Mouse (Mus musculus) midbrain, postnatal 0 days (tissue): ENCODE results near the gene Cox11. TPM values are rescaled to one million over a fixed set of nuclear protein-coding genes. Genes with fewer than 3 reads are reported as not detected.

ENCODE experiments used
- ATAC-seq: fragments of 200-750 bp; cut with Nextera tagmentation; 2 replicates; pipeline ENCODE4 v1.8.0; 2017; ENCODE audit warnings: moderate number of reproducible peaks, mild to moderate bottlenecking, moderate TSS enrichment, moderate library complexity; ENCODE audit not compliant: low FRiP score
- DNase-seq: peaks from one replicate; pipeline ENCODE4 v3.0.0-alpha.2; 2015; ENCODE audit warnings: low spot score
- H3K27ac ChIP-seq: fragments of 300-500 bp; sonication (generic); 2 replicates; pipeline ENCODE4 v1.5.1; 2014; ENCODE audit warnings: low read depth, mild to moderate bottlenecking, low read length, mixed read lengths
- H3K27me3 ChIP-seq: fragments of 300-500 bp; sonication (generic); 2 replicates; pipeline ENCODE4 v1.6.1; 2014; ENCODE audit warnings: low read length, control low read depth, mixed read lengths; ENCODE audit not compliant: insufficient read depth
- H3K36me3 ChIP-seq: fragments of 300-500 bp; sonication (generic); 2 replicates; pipeline ENCODE4 v1.6.1; 2014; ENCODE audit warnings: low read length, control low read depth, mixed read lengths; ENCODE audit not compliant: insufficient read depth
- H3K4me1 ChIP-seq: fragments of 300-500 bp; sonication (generic); 2 replicates; pipeline ENCODE4 v1.6.1; 2014; ENCODE audit warnings: mild to moderate bottlenecking, control low read depth, antibody characterized with exemption, low read length, mixed read lengths; ENCODE audit not compliant: insufficient read depth
- H3K4me2 ChIP-seq: fragments of 300-500 bp; sonication (generic); 2 replicates; pipeline ENCODE4 v1.6.1; 2014; ENCODE audit warnings: low read depth, mild to moderate bottlenecking, low read length, mixed read lengths; ENCODE audit not compliant: poor library complexity, severe bottlenecking
- H3K4me3 ChIP-seq: fragments of 300-500 bp; sonication (generic); 2 replicates; pipeline ENCODE4 v1.5.1; 2014; ENCODE audit warnings: low read depth, mild to moderate bottlenecking, low read length, moderate library complexity
- H3K9ac ChIP-seq: fragments of 300-500 bp; sonication (generic); replicated peaks from 2 replicates; pipeline ENCODE4 v1.6.1; 2014; ENCODE audit warnings: mild to moderate bottlenecking, low read length, moderate library complexity, mixed read lengths; ENCODE audit not compliant: poor library complexity, severe bottlenecking
- H3K9me3 ChIP-seq: fragments of 300-500 bp; sonication (generic); 2 replicates; pipeline ENCODE4 v1.6.1; 2016; ENCODE audit warnings: low read length, control low read depth
- CTCF ChIP-seq: IDR thresholded peaks from 2 replicates; pipeline ENCODE4 v1.5.1; 2016; ENCODE audit warnings: antibody characterized with exemption, mild to moderate bottlenecking
- WGBS: fragments of 180-500 bp; shearing (Covaris S2); extraction: QIAGEN DNeasy Blood & Tissue Kit; methylation state at CpG from one replicate; pipeline ENCODE4 v1.1.7; 2014; 5-methylcytosine and 5-hydroxymethylcytosine counted together
- polyA plus RNA-seq: library from polyadenylated mRNA; unstranded; fragments of >200 nt; fragmentation: Nextera tagmentation; extraction: Ambion mirVana; gene quantifications from 2 replicates; pipeline ENCODE4 v1.2.1, GENCODE M21; 2015
- total RNA-seq: library from RNA; depleted of rRNA; stranded (reverse); fragments of >200 nt; gene quantifications from 2 replicates; pipeline ENCODE4 v1.2.3, GENCODE M21; 2014; rRNA removed

Gene Cox11
- total RNA-seq: 23.6 and 33.3 TPM in 2 replicates
- polyA plus RNA-seq: 36.4 and 42.0 TPM in 2 replicates

DNA sequence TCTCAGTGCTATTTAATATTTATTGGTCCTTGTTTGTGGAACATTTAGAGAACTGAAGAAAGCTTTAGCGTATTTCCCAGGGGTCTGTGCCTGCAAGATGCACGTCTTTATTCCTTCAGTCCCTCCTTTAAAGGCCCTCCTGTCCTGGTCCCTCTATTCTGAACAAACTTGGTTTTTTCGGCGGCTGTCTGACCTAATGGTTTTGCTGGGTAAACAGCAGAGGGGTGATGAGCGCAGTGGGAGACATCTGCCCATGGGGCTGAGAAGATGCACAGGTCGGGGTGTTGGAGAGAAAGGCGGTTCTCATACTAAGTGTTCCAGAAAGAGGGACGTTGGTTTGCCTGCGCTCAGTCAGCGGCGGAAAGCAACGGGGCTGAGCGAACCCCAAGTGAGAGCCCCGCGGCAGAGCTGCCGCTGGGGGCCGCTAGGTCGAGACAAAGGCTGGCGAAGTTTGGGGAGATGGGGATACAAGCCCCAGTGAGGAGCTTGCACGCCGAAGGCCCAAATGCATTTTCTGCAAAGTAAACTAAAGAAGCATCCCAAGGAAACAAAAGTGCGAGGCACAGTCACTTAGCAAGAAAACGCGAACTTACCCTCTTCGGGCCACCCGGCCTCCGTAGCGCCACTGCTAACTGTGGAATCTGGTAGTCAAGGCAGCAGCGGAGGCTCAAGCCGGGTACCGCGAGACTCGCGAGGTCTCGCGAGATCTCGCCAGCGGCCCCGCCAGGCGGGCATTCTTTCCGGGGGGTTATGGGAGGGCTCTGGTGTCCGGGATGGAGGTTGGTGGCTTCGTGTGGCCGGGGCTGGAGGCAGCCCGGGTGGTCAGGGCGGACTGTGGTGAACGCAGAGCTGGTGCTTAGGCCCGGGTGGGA, at the start of gene Cox11, which contains the start of gene Stxbp4:
Cox11 (plus strand) TSS at position 734 of the 872 bp plus-strand sequence.
Stxbp4 (minus strand) TSS at position 645 of the 872 bp plus-strand sequence.
- Histone ChIP-seq H3K9ac (peak within 1 kb of the TSS; percentile 100), H3K9me3 (no peaks in the 10 kb centered on the region), H3K4me3 (peak within 1 kb of the TSS; percentile 97), H3K36me3 (no peaks in the 10 kb centered on the region), H3K4me2 (peak within 1 kb of the TSS; percentile 62), H3K27me3 (no peaks in the 10 kb centered on the region), H3K27ac (peak within 1 kb of the TSS; percentile 98), H3K4me1 (0 out of 2 replicates have a peak, but pooled peaks cover 3% of the 10 kb centered on the region)
- TF ChIP-seq CTCF: peak; percentile 57
- DNase-seq (peak; percentile 98), ATAC-seq (peak; percentile 97)
- 0% methylated on average over 47 of the region's 48 CpGs for WGBS

DNA sequence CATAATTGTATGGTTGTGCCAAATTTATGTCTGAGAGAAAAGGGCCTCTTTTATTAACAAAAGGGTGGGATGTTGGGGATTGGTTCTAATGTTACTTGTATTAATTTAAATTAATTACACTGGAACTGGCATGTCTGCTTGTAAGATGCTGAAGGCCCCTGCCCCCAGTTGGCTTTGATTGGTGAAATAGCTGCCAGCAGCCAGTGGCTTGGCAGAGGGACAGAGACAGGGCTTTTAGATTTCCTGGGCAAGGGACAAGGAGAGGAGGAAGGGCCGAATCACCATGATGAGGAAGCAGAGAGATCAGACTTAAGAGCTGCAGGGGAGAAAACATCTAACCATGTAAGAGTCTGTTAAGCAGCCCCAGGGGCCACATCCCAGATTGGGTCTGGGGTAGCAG, 47.0 kb upstream of the Cox11 start:
- no peak overlapping the region for H3K9ac ChIP-seq
- peak; percentile 29 for DNase-seq
- H3K9me3 ChIP-seq: peaks cover 4% of the 10 kb centered on the region; the same call in 1 of the 2 replicates
- no peaks in the 10 kb centered on the region for H3K36me3 ChIP-seq
- no peak overlapping the region for H3K4me2 ChIP-seq
- no peak overlapping the region for H3K27ac ChIP-seq
- H3K4me3 ChIP-seq: no peak overlapping the region
- no peak for ATAC-seq
- 87% methylated on average over 1 of the region's 1 CpGs for WGBS
- H3K4me1 ChIP-seq: no peaks in the 10 kb centered on the region
- no peak for TF ChIP-seq CTCF
- H3K27me3 ChIP-seq: no peaks in the 10 kb centered on the region

DNA sequence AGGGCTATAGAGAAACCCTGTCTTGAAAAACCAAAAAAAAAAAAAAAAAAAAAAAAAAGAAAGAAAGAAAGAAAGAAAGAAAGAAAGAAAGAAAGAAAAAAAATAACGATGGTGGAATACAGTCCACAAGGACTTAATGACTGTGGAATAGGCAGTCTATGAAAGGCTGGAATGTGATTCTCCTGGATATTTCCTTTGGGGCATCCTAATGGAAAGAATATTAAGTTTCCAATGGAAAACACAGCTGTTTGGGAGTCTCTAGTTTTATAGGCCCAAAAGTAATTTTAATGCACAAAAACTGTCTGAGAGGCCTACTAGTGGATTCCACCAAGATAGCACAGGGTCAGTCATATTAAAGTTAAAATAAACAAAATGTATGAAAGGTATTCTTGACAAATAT, 42.1 kb upstream of the Cox11 start:
- no peak for ATAC-seq
- DNase-seq: no peak
- H3K27me3 ChIP-seq: no peaks in the 10 kb centered on the region
- WGBS: 89% methylated on average over 1 of the region's 1 CpGs
- H3K4me3 ChIP-seq: no peak overlapping the region
- no peak overlapping the region for H3K4me2 ChIP-seq
- H3K9ac ChIP-seq: no peak overlapping the region
- TF ChIP-seq CTCF: no peak
- no peaks in the 10 kb centered on the region for H3K9me3 ChIP-seq
- H3K27ac ChIP-seq: no peak overlapping the region
- no peaks in the 10 kb centered on the region for H3K4me1 ChIP-seq
- no peaks in the 10 kb centered on the region for H3K36me3 ChIP-seq

DNA sequence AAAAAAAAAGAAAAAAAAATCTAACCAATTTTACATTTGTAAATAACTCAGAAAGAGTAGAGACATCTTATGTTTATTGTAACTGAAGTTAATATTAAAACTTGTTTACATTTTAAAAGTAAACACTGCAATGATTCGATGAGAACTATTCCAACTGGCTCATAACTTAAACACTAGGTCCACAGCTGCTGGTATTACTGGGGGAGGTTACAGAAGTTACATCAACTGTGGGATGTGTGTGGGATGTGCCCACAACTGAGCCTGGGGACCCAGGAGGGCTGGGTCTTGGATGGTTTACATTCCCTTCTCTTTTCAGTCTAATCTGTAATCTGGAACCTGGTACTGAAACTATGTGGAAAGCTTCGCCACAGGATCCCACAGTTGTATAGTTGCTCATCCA, 34.9 kb upstream of the Cox11 start:
- Histone ChIP-seq H3K9ac (no peak overlapping the region), H3K36me3 (no peaks in the 10 kb centered on the region), H3K4me2 (no peak overlapping the region), H3K27ac (no peak overlapping the region), H3K4me3 (no peak overlapping the region), H3K27me3 (no peaks in the 10 kb centered on the region), H3K4me1 (no peaks in the 10 kb centered on the region), H3K9me3 (no peaks in the 10 kb centered on the region)
- ATAC-seq (no peak), DNase-seq (no peak)
- TF ChIP-seq CTCF: no peak
- WGBS: 93% methylated on average over 2 of the region's 2 CpGs

DNA sequence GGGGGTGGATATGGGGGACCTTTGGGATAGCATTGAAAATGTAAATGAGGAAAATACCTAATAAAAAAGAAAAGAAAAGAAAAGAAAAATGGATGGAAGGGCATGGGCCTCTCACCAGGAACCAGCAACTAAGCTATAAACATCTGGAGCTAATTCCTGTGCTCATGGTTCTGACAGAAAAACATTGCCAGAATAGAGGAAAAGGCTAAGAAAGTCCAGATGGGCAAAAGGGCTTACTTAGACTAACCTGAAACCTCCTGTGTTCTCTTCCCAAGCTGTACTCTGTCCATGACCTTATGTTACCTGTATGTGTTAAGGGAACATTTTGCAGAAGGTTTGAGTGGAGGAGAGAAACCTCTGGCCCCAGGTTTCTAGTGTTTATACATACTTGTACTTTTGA, 25.9 kb upstream of the Cox11 start:
- Histone ChIP-seq H3K4me1 (no peaks in the 10 kb centered on the region), H3K36me3 (no peaks in the 10 kb centered on the region), H3K27ac (no peak overlapping the region), H3K9me3 (no peaks in the 10 kb centered on the region), H3K4me3 (no peak overlapping the region), H3K27me3 (no peaks in the 10 kb centered on the region), H3K4me2 (no peak overlapping the region), H3K9ac (no peak overlapping the region)
- DNase-seq (no peak), ATAC-seq (no peak)
- TF ChIP-seq CTCF: no peak

DNA sequence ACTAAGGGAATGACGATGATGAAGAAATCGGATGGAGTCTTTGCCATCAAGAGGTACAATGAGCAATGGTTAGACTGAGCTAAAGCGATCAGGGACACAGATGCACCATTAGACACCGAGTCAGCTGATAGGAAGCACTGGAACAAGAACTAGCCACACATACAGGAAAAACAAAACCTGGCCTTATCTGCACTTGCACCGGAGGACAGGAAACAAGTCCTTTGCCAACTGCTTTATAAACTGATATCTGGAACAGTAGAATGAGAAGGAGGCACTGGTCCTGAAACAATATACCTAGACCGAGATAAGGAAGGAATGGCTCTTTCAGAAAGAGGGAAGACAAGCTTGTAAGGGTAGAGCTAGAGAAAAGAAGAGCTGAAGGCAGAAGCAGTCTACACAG, 23.2 kb upstream of the Cox11 start:
- Histone ChIP-seq H3K27ac (no peak overlapping the region), H3K4me3 (no peak overlapping the region), H3K36me3 (no peaks in the 10 kb centered on the region), H3K9me3 (no peaks in the 10 kb centered on the region), H3K4me2 (no peak overlapping the region), H3K27me3 (no peaks in the 10 kb centered on the region), H3K4me1 (no peaks in the 10 kb centered on the region), H3K9ac (no peak overlapping the region)
- WGBS: 92% methylated on average over 6 of the region's 6 CpGs
- no peak for TF ChIP-seq CTCF
- DNase-seq: no peak
- ATAC-seq: no peak
